Mouse (Mus musculus) stomach, adult 2 months (tissue): Measurements from ENCODE around the gene Lilra6. TPM values are rescaled to one million over a fixed set of nuclear protein-coding genes. Genes with fewer than 3 reads are reported as not detected.

Experiments
- polyA plus RNA-seq: library from polyadenylated mRNA; depleted of rRNA; stranded (reverse); fragments of >200 nt; gene quantifications from 2 replicates; pipeline ENCODE4 v1.2.3, GENCODE M21; 2012; rRNA removed

The Lilra6 gene
- polyA plus RNA-seq = 0.73 and 1.1 TPM in 2 replicates

GRCm38 (mm10) chr7:3915387-3915786 is at the start of gene Lilra6:
Gene Lilra6, minus strand, starts transcription at chr7:3915503.

GRCm38 (mm10) chr7:3898036-3898590 is 17.2 kb downstream of the Lilra6 start, which contains the start of gene Gm14548:
Gene Gm14548, minus strand, starts transcription at chr7:3898120.

Other genes with a start within 250 kb of the Lilra6 start
- gene Leng1, start 249.7 kb downstream of the Lilra6 start, polyA plus RNA-seq = 0.84 and 1.1 TPM in 2 replicates
- gene Tmc4, start 237.9 kb downstream of the Lilra6 start, polyA plus RNA-seq = 95.4 and 101 TPM in 2 replicates
- 78.1 and 115 TPM in 2 replicates for gene Tsen34, start 222.6 kb downstream of the Lilra6 start, polyA plus RNA-seq
- 23.1 and 29.7 TPM in 2 replicates for gene Mboat7, start 222.0 kb downstream of the Lilra6 start, polyA plus RNA-seq
- 246 and 271 TPM in 2 replicates for gene Rps9, start 211.5 kb downstream of the Lilra6 start, polyA plus RNA-seq
- gene Pirb, start 195.1 kb downstream of the Lilra6 start, polyA plus RNA-seq = 3.5 and 4.8 TPM in 2 replicates
- 0.12 and 0.18 TPM in 2 replicates for gene Gm15448, start 89.8 kb downstream of the Lilra6 start, polyA plus RNA-seq
- 0.11 and 0.25 TPM in 2 replicates for gene Pira2, start 70.5 kb downstream of the Lilra6 start, polyA plus RNA-seq
- 0.55 and 0.78 TPM in 2 replicates for gene Gm14548, start 17.4 kb downstream of the Lilra6 start, polyA plus RNA-seq
- gene Lair1, start 147.7 kb upstream of the Lilra6 start, polyA plus RNA-seq = 0.63 and 1.0 TPM in 2 replicates
- 15.0 and 19.9 TPM in 2 replicates for gene Ttyh1, start 203.9 kb upstream of the Lilra6 start, polyA plus RNA-seq
- gene Leng8, start 221.5 kb upstream of the Lilra6 start, polyA plus RNA-seq = 169 and 258 TPM in 2 replicates
- gene Leng9, start 234.9 kb upstream of the Lilra6 start, polyA plus RNA-seq = 9.5 and 17.9 TPM in 2 replicates
- gene Cdc42ep5, start 249.4 kb upstream of the Lilra6 start, polyA plus RNA-seq = 218 and 343 TPM in 2 replicates